Mouse (Mus musculus) testis, adult 2 months (tissue): Measurements from ENCODE around the gene Trmt112. TPM values are rescaled to one million over a fixed set of nuclear protein-coding genes. Genes with fewer than 3 reads are reported as not detected.

Experiments used
- H3K27ac ChIP-seq: fragments of 200-500 bp; 2 replicates; pipeline ENCODE4 v1.5.1; 2012; ENCODE audit warnings: low read depth, low read length; ENCODE audit not compliant: control insufficient read depth, insufficient read depth
- H3K27me3 ChIP-seq: fragments of 200-500 bp; 2 replicates; pipeline ENCODE4 v1.6.1; 2012; ENCODE audit warnings: mild to moderate bottlenecking, low read length, moderate library complexity; ENCODE audit not compliant: control insufficient read depth, insufficient read depth
- H3K36me3 ChIP-seq: fragments of 200-500 bp; 2 replicates; pipeline ENCODE4 v1.6.1; 2012; ENCODE audit warnings: mild to moderate bottlenecking, low read length; ENCODE audit not compliant: control insufficient read depth, insufficient read depth
- H3K4me1 ChIP-seq: fragments of 200-500 bp; 2 replicates; pipeline ENCODE4 v1.6.1; 2012; ENCODE audit warnings: low read length; ENCODE audit not compliant: control insufficient read depth, insufficient read depth
- H3K4me3 ChIP-seq: fragments of 200-500 bp; 2 replicates; pipeline ENCODE4 v1.5.1; 2012; ENCODE audit warnings: low read depth, mild to moderate bottlenecking, low read length, moderate library complexity, mixed read lengths; ENCODE audit not compliant: control insufficient read depth
- CTCF ChIP-seq: fragments of 200-500 bp; IDR thresholded peaks from 2 replicates; pipeline ENCODE4 v1.5.1; 2012; ENCODE audit warnings: low read depth, mild to moderate bottlenecking, inconsistent platforms, low read length, moderate library complexity; ENCODE audit not compliant: control insufficient read depth, insufficient read depth, insufficient replicate concordance
- POLR2A ChIP-seq: fragments of 200-500 bp; IDR thresholded peaks from 2 replicates; pipeline ENCODE4 v1.6.1; 2012; ENCODE audit warnings: low read depth, mild to moderate bottlenecking, inconsistent platforms, low read length, moderate library complexity; ENCODE audit not compliant: control insufficient read depth
- polyA plus RNA-seq: library from polyadenylated mRNA; depleted of rRNA; stranded (reverse); fragments of >200 nt; gene quantifications from 2 replicates; pipeline ENCODE4 v1.2.3, GENCODE M21; 2012

The Trmt112 gene
- polyA plus RNA-seq, 1 experiment = 52.9 TPM

DNA sequence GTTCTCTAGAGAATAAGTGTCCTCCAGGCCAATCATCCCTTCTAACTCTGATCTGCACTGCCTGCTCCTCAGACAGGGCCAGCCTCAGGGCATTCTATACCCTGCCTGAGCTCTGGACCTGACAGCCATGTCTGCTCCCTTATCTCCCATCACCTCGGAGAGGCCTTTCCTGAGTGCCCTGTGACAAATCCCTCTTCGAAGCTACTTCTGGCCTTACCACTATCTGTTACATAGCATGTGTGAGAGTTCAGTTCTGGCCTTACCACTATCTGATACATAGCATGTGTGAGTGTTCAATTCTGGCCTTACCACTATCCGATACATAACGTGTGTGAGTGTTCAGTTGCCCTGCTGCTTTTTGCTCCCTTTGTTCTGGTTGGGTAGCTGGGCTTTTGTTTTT lies 5.8 kb downstream of the Trmt112 start:
- Histone ChIP-seq H3K27ac (no peak overlapping the region), H3K4me3 (no peak overlapping the region), H3K36me3 (peaks cover 4% of the 10 kb centered on the region; the same call in 1 of the 2 replicates), H3K4me1 (peaks cover 12% of the 10 kb centered on the region), H3K27me3 (no peaks in the 10 kb centered on the region)
- TF ChIP-seq POLR2A (no peak), CTCF (no peak)

- no peak overlapping the region for H3K27ac ChIP-seq
- no peak overlapping the region for H3K4me3 ChIP-seq
- H3K27me3 ChIP-seq = no peaks in the 10 kb centered on the region
- H3K4me1 ChIP-seq = peaks cover 12% of the 10 kb centered on the region
- peaks cover 4% of the 10 kb centered on the region; the same call in 1 of the 2 replicates for H3K36me3 ChIP-seq
- TF ChIP-seq CTCF (no peak), POLR2A (no peak)
These were observed 7.0 kb downstream of the Trmt112 start for GRCm38 (mm10) chr19:6916496-6916895.

DNA sequence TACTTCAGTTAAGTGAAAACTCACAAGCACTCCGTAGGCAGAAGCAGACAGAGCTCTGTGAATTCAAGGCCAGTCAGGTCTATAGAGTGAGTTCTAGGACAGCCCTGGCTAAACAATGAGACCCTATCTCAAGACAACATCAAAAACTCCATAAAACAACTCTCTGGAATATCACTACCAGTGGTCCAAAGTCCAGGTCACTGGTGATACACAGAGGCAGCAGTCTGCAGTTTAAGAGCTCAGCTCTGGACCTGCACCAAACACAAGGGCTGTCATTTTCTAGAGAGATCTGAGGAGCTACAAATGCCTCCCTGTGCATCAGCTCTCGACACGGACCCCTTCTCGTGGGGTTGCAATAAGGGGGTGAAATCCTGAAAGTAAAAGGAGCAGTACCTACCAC lies 8.8 kb downstream of the Trmt112 start:
- peaks cover 19% of the 10 kb centered on the region for H3K4me1 ChIP-seq
- TF ChIP-seq POLR2A (no peak), CTCF (no peak)
- H3K27me3 ChIP-seq = no peaks in the 10 kb centered on the region
- H3K4me3 ChIP-seq = no peak overlapping the region
- no peak overlapping the region for H3K27ac ChIP-seq
- H3K36me3 ChIP-seq = peaks cover 1% of the 10 kb centered on the region; the same call in 1 of the 2 replicates

DNA sequence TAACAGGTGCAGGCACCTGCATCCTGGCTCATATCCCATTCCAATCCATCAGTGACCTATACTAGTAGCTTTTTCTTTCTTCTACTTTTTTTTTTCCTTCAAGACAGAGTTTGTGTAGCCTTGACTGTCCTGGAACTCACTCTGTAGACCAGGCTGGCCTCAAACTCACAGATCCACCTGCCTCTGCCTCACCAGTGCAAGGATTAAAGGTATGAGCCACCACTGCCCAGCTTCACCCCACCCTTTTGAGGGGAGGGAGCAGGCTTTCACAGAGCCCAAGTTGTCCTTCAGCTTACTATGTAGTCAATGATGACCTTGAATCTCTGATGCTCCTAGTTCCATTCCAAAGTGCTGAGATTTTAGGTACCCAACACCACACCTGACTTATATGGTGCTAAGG lies 9.9 kb downstream of the Trmt112 start:
- Histone ChIP-seq H3K36me3 (peaks cover 1% of the 10 kb centered on the region; the same call in 1 of the 2 replicates), H3K27ac (no peak overlapping the region), H3K4me1 (peaks cover 20% of the 10 kb centered on the region), H3K4me3 (peak overlapping the region; percentile 26; the same call in 1 of the 2 replicates), H3K27me3 (no peaks in the 10 kb centered on the region)
- no peak for TF ChIP-seq CTCF
- TF ChIP-seq POLR2A = no peak

- Histone ChIP-seq H3K4me3 (peak overlapping the region; percentile 83), H3K27me3 (no peaks in the 10 kb centered on the region), H3K4me1 (peaks cover 26% of the 10 kb centered on the region), H3K36me3 (peaks cover 1% of the 10 kb centered on the region; the same call in 1 of the 2 replicates), H3K27ac (peak overlapping the region; percentile 82)
- TF ChIP-seq POLR2A (no peak; the same call in 1 of the 2 replicates), CTCF (no peak)
These were observed 10.6 kb downstream of the Trmt112 start for GRCm38 (mm10) chr19:6919876-6920740.

DNA sequence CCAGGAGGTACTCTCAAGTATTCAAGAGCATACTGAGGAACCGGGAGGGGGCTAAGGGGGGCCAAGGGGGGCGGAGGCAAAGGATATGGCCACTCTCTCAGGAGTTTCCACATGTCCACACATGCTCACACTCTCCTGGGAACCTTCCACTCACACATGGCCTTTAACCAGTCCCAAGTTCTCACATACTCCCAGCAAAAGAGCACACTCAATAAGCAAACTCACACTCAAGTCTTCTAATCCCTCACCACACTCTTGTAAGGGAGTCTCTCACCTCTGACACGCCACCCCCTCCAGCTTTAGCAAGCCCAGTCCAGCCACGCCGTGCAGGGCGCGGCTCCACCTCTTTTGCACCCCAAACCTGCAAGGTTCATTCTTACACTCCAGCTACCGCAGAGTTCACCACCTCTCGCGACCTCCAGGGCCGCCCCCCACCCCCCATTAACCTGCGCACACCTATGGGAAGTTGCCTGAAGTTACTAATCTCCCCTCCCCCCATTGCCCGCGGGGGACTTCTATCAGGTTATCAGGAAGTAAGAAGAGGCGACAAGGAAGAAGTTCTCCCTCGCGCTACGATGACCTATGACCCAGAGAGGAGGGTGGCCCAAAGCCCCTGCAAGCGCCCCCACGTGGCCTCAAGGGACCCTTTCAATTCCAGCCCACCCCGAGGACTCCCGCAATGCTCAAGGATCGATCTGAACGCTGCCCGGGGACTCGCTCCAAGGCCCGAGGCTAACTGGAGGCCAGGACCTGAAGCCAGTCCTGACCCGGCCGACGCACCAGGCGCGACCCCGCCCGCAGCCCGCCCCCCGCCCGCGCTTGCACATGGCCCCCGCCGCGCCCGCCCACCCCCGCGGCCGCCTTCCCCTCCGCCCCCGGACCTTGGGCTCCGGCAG lies 11.5 kb downstream of the Trmt112 start:
- H3K27me3 ChIP-seq = no peaks in the 10 kb centered on the region
- peaks cover 1% of the 10 kb centered on the region; the same call in 1 of the 2 replicates for H3K36me3 ChIP-seq
- H3K4me1 ChIP-seq = peaks cover 33% of the 10 kb centered on the region
- no peak for TF ChIP-seq POLR2A
- TF ChIP-seq CTCF = no peak
- H3K4me3 ChIP-seq = peak overlapping the region; percentile 83
- H3K27ac ChIP-seq = peak overlapping the region; percentile 82

GRCm38 (mm10) chr19:6921647-6922567 lies 12.4 kb downstream of the Trmt112 start, which contains the start of gene Esrra:
TSS of gene Esrra (minus strand) at chr19:6921813.
- no peak for TF ChIP-seq CTCF
- peak; percentile 74 for TF ChIP-seq POLR2A
- H3K27me3 ChIP-seq = no peaks in the 10 kb centered on the region
- peak within 1 kb of the TSS; percentile 83 for H3K4me3 ChIP-seq
- H3K4me1 ChIP-seq = peaks cover 40% of the 10 kb centered on the region
- no peaks in the 10 kb centered on the region for H3K36me3 ChIP-seq
- H3K27ac ChIP-seq = peak within 1 kb of the TSS; percentile 51
